Mouse (Mus musculus) gastrocnemius, postnatal 14 days (tissue): Measurements from ENCODE around the gene Xpnpep1. TPM values are rescaled to one million over a fixed set of nuclear protein-coding genes. Genes with fewer than 3 reads are reported as not detected.
A peak's percentile ranks its signal among the peaks of the same experiment; 100 is the strongest.

Experiments
- DNase-seq: peaks from one replicate; pipeline ENCODE4 v3.0.0; 2021; ENCODE audit warnings: mixed read lengths
- intact Hi-C: fragments of 180-260 bp; cut with DNase I; formaldehyde crosslinking; loops from one replicate; pipeline ENCODE4 v1.15.1; 2025; ENCODE audit warnings: low total_unique reads
- total RNA-seq, 2 experiments: library from RNA; stranded (reverse); gene quantifications; 2 replicates each; pipeline ENCODE4 v1.2.3; 2021

Xpnpep1 gene
- total RNA-seq, 2 experiments from 2014 or later: 63.1 to 75.1 TPM

- no peak for DNase-seq
- intact Hi-C loops: no loop called here
Measured at GRCm38 (mm10) chr19:53070870-53071269, 30.9 kb upstream of the Xpnpep1 start.

- intact Hi-C loops: no loop called here
- no peak for DNase-seq
Measured at GRCm38 (mm10) chr19:53069451-53069850, 29.4 kb upstream of the Xpnpep1 start.

- DNase-seq: peak; percentile 37
- intact Hi-C loops: no loop called here
Measured at GRCm38 (mm10) chr19:53066934-53067333, 26.9 kb upstream of the Xpnpep1 start.

DNA sequence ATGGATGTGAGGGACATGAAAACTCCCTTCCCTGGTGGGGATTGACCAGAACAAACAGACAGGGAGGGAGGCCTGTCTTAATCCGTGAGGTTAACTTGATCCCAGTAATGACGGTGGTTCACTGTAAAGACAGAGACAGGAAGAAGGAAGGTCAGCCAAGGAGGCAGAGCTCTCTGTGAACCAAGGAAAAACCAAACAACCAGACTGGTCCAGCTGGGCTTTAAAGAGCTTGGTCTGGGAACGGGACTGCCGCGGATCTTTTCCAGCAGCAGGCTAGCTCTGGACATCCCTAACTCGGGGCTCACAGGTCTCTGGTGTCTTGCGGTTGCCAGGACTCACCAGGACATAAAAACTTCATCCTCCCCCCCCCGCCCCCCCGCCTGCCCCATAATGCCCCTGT, 26.5 kb upstream of the Xpnpep1 start:
- intact Hi-C loops: no loop called here
- no peak for DNase-seq

DNA sequence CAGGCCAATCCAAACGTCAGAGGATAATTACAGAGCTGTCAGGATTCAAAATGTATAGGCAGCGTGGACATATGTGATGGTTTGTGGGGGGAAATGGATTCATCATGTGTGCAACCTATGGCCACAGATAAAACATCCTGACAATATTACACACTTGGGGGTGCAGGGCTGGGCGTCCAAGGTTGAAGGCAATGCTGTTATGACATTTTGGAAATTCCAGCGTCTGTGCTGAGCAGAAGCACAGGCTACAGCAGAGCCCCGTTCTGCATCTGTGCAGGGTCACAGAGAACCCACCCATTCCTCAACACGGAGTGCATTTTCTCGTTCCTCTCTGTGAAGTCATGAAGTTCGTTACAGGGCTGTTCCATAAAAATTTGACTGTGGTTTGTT, 25.0 kb upstream of the Xpnpep1 start:
- intact Hi-C loops: no loop called here
- no peak for DNase-seq

DNA sequence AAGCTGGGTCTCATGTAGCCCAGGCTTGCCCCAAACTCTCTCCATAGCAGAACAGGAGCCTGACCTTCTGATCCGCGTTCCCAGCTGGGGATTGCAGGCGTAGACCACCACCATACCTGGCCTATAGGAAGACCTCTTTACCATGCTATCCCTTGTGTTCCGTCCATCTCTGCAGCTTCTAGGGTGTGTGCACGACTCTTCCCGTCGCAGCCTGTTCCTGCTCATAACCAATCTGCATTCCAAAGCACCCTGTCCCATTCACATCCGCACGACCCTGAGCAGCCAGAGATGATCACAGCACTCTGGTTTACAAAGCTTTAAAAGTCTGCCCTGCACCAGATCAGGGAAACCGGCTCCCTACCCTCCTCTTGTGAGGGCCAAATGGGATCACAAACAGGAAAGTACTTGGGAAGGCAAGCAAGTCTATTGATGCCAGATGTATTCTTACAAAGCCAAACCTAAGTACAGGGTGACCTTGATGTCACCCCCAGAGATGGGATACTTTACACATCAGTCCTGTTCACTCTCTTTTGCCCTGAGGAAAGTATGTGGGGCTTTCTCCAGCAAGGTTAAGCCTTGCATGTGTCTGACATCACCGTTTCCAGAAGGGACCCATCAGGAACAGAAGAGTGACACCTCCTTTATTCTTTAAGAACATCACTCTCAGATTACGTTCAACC, 24.4 kb upstream of the Xpnpep1 start:
- DNase-seq: no peak

GRCm38 (mm10) chr19:53062046-53062445, 22.0 kb upstream of the Xpnpep1 start:
- intact Hi-C loops: no loop called here
- DNase-seq: no peak

More for the DNA sequence above, 24.4 kb upstream of the Xpnpep1 start:
- intact Hi-C loops: no loop called here

- intact Hi-C loops: no loop called here
- no peak for DNase-seq
Measured at GRCm38 (mm10) chr19:53059344-53060111, 19.5 kb upstream of the Xpnpep1 start.

GRCm38 (mm10) chr19:53058726-53059334, 18.8 kb upstream of the Xpnpep1 start:
- intact Hi-C loops: no loop called here
- no peak for DNase-seq

- DNase-seq: no peak
- intact Hi-C loops: no loop called here
Measured at GRCm38 (mm10) chr19:53057980-53058725, 18.1 kb upstream of the Xpnpep1 start.

DNA sequence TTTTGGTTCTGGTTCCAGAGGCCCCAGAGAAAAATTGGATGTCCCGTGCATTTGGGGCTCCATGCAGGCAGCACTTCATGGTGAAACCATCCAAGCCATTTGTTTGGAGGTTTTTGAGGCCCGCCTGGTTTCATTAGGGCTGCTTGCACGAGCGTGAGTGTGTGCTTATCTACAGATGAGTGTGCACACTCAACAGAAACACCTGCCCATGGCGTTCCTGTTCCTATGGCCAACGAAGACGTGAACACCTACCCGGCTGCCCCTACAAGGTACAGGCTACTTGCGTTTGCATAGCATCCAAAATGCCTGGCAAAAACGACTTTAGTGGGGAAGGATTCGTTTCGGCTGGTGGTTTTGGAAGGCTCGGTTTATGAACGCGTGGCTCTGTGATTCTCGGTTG, 13.3 kb upstream of the Xpnpep1 start:
- DNase-seq: no peak
- intact Hi-C loops: no loop called here

DNA sequence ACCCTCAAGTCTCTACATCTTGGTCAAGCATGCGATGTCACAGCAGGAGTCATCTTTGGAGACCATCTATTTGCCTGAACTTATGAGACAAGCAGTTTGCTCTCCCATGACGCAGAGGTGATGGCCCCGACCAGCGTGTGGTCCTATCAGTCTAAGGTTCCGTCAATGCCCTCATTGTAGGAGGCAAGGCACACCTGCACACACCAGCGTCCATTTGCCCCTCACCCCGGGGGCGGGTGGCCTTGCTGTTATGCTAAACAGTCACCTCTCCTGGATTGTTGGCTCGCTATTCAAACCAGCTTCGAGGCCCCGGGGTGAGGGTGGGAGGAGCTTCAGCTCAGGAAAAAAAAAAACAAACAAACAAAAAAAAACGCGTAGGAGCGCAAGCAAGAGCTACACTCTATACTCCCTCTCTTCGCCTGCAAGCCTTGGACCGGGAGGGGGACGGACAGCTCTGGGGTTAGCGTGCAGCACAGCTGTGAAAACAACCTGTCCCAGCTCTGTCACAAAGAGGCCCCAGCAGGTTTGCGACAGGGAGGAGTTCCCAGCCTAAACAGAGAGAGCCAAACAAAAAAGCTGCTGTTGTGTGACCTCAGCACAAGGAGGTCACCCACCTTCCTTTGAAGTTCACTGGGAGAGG, 12.1 kb upstream of the Xpnpep1 start:
- intact Hi-C loops: no loop called here
- DNase-seq: no peak

DNA sequence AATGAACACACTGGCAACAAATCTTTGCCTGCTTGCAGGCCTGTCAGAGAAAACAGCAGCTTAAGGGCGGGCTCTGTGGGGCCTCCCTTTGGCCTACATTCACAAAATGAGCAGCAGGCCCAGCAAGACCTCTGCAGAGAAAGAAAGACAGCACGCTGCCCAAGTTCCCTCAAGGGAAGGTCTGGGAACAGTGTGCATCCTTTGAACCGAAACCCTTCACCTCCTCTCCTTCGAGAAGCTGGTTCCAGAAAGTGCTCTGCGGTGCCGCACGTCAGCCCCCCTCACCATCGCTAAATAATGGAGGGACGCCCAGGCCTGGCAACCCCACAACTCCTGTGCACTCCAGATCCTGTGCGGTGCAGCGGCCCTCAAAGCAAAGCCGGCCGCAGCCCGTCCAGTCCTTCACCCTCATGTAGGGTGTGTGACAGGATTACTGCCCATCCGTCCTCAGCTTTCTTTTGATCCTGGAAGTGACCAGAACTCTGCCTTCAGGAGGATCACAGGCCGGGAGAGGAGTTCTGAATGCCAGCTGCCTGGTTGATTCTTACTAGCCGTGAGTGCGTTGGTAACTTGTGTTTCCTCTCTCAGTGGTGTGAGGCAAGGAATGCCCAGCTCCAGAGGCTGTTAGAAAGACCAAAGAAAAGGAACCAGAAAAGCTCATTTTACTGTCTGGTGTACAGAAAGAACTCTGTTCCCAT, 11.4 kb upstream of the Xpnpep1 start:
- intact Hi-C loops: no loop called here
- DNase-seq: peak; percentile 50

DNA sequence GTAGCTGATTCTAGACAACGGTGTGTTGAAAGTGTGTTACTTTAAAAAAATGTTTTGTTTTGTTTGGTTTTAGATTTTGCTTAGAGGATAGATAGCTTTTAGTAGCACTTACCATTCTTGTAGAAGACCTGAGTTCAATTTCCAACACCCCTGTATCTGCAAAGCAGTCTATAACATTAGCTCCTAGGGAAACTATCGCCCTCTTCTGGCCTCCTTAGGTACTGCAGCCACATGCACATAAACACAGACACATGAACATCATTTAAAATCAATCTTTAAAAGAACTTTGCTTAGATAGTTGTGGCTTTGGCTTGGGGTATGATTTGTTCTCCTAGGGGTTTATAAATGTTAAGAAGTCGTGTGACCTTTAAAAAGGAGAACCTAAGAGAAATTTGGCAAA, 10.1 kb upstream of the Xpnpep1 start:
- intact Hi-C loops: no loop called here
- no peak for DNase-seq

DNA sequence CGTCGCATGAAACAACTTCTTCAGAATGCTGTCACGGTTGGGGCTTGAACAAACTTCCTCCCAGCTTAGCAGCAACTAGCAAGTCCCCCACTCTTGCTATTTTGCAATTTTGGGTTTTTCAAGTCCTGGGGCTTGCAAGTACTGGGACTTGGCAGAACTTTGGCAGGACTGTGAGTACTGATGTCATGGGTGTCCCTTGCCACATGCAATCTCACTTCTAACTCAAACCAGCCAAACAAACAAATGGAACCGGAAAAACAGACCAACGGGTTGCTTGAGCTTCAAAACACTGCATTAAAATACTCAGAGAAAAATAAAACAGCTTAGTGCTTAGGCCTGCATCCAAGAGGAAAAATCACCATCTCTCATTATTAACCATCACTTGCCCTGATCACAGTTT, 7.2 kb upstream of the Xpnpep1 start:
- DNase-seq: no peak

DNA sequence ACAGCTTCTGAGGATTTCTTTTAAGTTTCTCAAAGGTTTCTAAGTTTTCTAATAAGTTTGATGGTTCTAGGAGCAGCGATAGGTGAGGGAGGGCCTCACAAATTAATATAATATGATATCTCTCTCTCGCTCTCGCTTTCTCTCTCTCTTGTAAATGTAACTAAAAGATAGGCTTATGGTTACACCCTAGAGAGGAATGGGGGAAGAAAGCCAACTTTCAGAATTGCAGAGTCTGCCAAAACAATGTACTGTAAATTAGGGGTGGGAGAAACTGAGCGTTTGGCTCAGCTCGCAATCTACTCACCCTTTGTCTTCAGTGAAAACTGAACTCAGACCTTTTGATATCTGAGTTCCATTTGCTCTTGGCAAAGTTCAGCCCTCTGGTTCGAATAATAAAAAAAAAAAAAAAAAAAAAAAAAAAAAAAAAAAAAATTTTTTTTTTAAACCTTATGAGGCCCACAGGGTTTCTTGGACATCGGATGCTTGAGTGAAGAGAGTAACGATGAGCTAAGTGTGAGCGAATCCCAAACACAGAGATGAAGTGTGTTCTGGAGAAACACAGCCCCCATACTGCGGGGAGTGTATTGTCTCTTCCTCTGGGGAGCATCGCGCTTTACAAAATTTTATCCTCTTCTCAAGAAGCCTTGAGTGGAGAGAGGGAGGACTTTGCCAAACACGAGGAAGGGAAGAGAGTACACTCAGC, 3.6 kb upstream of the Xpnpep1 start:
- intact Hi-C loops: no loop called here
- no peak for DNase-seq

More for the DNA sequence above, 7.2 kb upstream of the Xpnpep1 start:
- intact Hi-C loops: no loop called here

- no peak for DNase-seq
- intact Hi-C loops: no loop called here
Measured at GRCm38 (mm10) chr19:53041570-53041969, 1.6 kb upstream of the Xpnpep1 start.

- intact Hi-C loops: no loop called here
- DNase-seq: no peak
Measured at GRCm38 (mm10) chr19:53041133-53041510, 1.1 kb upstream of the Xpnpep1 start.

- intact Hi-C loops: no loop called here
- DNase-seq: no peak
Measured at GRCm38 (mm10) chr19:53039090-53039489, 924 bp downstream of the Xpnpep1 start.
